Mouse (Mus musculus) forebrain, postnatal 0 days (tissue): ENCODE measurements at regions not wholly inside any gene's neighbourhood (a gene's known extent, or its start where the extent isn't known, plus 50 kb on each side); places are given as distances from the start of the nearest gene placed in this dataset.

Source experiments
- ATAC-seq: fragments of 200-750 bp; cut with Nextera tagmentation; 2 replicates; pipeline ENCODE4 v1.8.0; 2017; ENCODE audit warnings: mild to moderate bottlenecking, moderate library complexity
- DNase-seq: peaks from one replicate; pipeline ENCODE4 v3.0.0-alpha.2; 2015
- H3K27ac ChIP-seq: fragments of 300-500 bp; sonication (generic); 2 replicates; pipeline ENCODE4 v1.5.1; 2014; ENCODE audit warnings: low read depth, mild to moderate bottlenecking, antibody characterized with exemption, low read length, moderate library complexity, mixed read lengths
- H3K27me3 ChIP-seq: fragments of 300-500 bp; sonication (generic); 2 replicates; pipeline ENCODE4 v1.6.1; 2014; ENCODE audit warnings: mild to moderate bottlenecking, low read length, mixed read lengths; ENCODE audit not compliant: insufficient read depth
- H3K36me3 ChIP-seq: fragments of 300-500 bp; sonication (generic); 2 replicates; pipeline ENCODE4 v1.6.1; 2014; ENCODE audit warnings: mild to moderate bottlenecking, moderate library complexity; ENCODE audit not compliant: insufficient read depth
- H3K4me1 ChIP-seq: fragments of 300-500 bp; sonication (generic); 2 replicates; pipeline ENCODE4 v1.6.1; 2014; ENCODE audit warnings: antibody characterized with exemption; ENCODE audit not compliant: insufficient read depth
- H3K4me2 ChIP-seq: fragments of 300-500 bp; sonication (generic); 2 replicates; pipeline ENCODE4 v1.6.1; 2014; ENCODE audit warnings: low read depth, mild to moderate bottlenecking, moderate library complexity
- H3K4me3 ChIP-seq: fragments of 300-500 bp; sonication (generic); 2 replicates; pipeline ENCODE4 v1.5.1; 2014; ENCODE audit warnings: low read depth, low read length, mixed read lengths
- H3K9ac ChIP-seq: fragments of 300-500 bp; sonication (generic); 2 replicates; pipeline ENCODE4 v1.6.1; 2014; ENCODE audit warnings: mild to moderate bottlenecking
- H3K9me3 ChIP-seq: fragments of 300-500 bp; sonication (generic); 2 replicates; pipeline ENCODE4 v1.6.1; 2016; ENCODE audit warnings: low read length
- CTCF ChIP-seq: sonication (generic); IDR thresholded peaks from 2 replicates; pipeline ENCODE4 v1.5.1; 2016; ENCODE audit warnings: antibody characterized with exemption, control low read depth, low read depth
- WGBS: fragments of 180-500 bp; shearing (Covaris S2); extraction: QIAGEN DNeasy Blood & Tissue Kit; methylation state at CpG from one replicate; pipeline ENCODE4 v1.1.7; 2014; 5-methylcytosine and 5-hydroxymethylcytosine counted together

DNA sequence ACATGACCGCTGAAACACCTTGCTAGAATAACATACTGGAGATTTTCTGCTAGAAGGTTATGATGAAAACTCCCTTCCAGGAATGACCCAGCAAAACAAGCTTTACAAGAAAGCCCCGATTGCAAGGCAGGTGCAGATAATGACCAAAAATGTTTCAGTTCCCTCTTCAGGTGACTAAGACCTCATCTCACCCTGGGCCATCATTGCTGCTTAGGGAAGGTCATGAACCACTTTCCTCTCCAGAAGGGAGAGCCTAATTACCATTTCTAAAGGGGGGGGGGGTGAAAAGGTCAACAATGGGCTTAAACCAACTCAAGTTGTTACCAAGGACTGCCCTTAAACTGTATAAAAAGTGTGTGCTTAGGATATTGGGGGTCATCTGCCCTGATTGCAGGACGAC is 59.8 kb upstream of the Speer4c start:
- Histone ChIP-seq H3K9me3 (no peaks in the 10 kb centered on the region), H3K9ac (no peak overlapping the region), H3K27me3 (no peaks in the 10 kb centered on the region), H3K4me2 (no peak overlapping the region), H3K4me3 (no peak overlapping the region), H3K4me1 (no peaks in the 10 kb centered on the region), H3K27ac (no peak overlapping the region), H3K36me3 (no peaks in the 10 kb centered on the region)
- ATAC-seq (no peak), DNase-seq (no peak)
- 47% methylated on average over 3 of the region's 3 CpGs for WGBS
- TF ChIP-seq CTCF, result no peak

DNA sequence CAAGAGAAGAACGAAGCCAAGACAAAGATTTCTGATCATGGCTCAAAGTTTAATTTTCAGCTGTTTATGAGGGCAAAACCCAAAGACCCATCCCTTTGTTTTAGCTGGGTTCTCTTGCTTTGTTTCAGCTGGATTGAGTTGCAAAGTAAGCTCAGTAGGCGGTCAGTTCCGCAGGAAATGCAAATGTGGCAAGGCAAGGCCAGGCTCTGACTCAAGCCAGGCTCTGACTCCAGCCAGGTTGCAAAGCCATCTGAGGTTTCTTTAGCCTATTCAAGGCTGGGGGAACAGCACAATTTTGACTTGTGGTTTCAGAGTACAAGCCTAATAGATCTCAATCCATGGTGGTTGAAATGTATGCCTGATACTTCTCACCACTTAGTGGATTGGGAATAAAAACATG is 60.5 kb upstream of the Speer4c start:
- no peak for ATAC-seq
- no peaks in the 10 kb centered on the region for H3K9me3 ChIP-seq
- H3K36me3 ChIP-seq, result no peaks in the 10 kb centered on the region
- no peaks in the 10 kb centered on the region for H3K4me1 ChIP-seq
- no peak overlapping the region for H3K9ac ChIP-seq
- no peak overlapping the region for H3K4me2 ChIP-seq
- no peak for DNase-seq
- no peak overlapping the region for H3K27ac ChIP-seq
- WGBS, result 26% methylated on average over 3 of the region's 3 CpGs
- no peak for TF ChIP-seq CTCF
- no peaks in the 10 kb centered on the region for H3K27me3 ChIP-seq
- H3K4me3 ChIP-seq, result no peak overlapping the region

DNA sequence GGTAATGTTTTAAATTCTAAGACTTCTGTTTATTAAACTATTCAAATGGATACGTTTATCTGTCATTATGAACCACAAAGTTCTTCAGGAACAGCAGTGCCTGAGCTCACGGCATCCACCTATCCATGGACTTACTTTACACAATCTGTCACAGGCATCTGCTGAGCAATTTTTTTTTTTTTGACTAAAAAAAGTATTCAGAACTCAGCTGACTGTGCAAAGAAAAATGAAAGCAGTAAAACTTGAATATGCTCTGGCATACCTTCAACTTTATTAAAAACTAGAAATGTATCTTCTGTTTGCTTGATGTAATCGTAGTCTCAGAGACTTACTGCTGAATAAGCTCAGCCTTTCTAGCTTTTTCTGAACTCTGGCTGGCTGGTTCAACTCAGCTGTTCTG is 62.0 kb upstream of the Speer4c start:
- Histone ChIP-seq H3K27ac (no peak overlapping the region), H3K27me3 (no peaks in the 10 kb centered on the region), H3K4me1 (no peaks in the 10 kb centered on the region), H3K9me3 (no peaks in the 10 kb centered on the region), H3K4me2 (no peak overlapping the region), H3K9ac (no peak overlapping the region), H3K36me3 (no peaks in the 10 kb centered on the region), H3K4me3 (no peak overlapping the region)
- TF ChIP-seq CTCF, result no peak
- DNase-seq (no peak), ATAC-seq (no peak)
- 62% methylated on average over 3 of the region's 3 CpGs for WGBS

DNA sequence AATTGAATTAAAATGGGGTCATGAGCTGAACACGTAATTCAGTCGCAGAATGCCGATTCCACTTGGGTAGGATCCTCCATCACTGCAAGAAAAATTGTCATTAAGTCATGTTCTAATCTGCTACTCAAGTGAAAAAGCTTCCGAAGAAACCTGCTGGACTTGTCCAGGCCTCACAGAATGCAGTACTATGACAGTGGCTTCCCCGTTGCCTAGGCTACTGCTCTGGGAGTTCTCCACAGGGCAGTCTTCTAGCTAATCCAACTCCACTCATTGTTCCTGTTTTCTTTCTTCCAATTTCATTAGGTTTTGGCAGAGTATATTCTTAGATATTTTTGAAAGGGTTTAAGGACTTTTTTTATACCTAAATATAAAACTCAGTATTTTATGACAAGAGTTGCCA is 89.5 kb upstream of the Speer4c start:
- no peak overlapping the region for H3K27ac ChIP-seq
- 64% methylated on average over 5 of the region's 5 CpGs for WGBS
- DNase-seq (no peak), ATAC-seq (no peak)
- H3K9ac ChIP-seq, result no peak overlapping the region
- no peaks in the 10 kb centered on the region for H3K4me1 ChIP-seq
- H3K36me3 ChIP-seq, result no peaks in the 10 kb centered on the region
- no peak overlapping the region for H3K4me2 ChIP-seq
- no peak for TF ChIP-seq CTCF
- H3K4me3 ChIP-seq, result no peak overlapping the region
- H3K9me3 ChIP-seq, result no peaks in the 10 kb centered on the region
- H3K27me3 ChIP-seq, result no peaks in the 10 kb centered on the region

DNA sequence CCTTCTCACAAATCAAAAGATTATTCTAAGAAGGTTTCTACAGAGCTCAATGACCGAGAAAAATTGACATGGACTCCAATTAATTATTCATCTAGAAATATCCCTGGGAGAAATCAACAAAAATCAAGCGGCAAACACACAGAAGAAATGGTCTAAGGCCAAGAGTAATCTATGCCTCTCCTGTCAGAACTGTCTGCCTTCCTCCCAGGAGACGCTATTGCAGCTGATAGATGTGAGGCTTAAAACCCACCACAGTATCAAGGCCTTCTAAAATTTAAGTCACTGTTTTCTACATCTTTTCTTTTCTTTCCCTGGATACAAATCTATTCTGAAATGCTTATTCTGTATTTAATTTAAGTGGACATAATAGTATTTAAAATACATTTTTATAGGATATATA is 102.8 kb upstream of the Speer4c start:
- no peaks in the 10 kb centered on the region for H3K36me3 ChIP-seq
- no peak overlapping the region for H3K27ac ChIP-seq
- H3K4me2 ChIP-seq, result no peak overlapping the region
- no peaks in the 10 kb centered on the region for H3K9me3 ChIP-seq
- H3K4me1 ChIP-seq, result no peaks in the 10 kb centered on the region
- no peak for DNase-seq
- no peak overlapping the region for H3K9ac ChIP-seq
- WGBS, result 56% methylated on average over 3 of the region's 3 CpGs
- ATAC-seq, result no peak
- no peak overlapping the region for H3K4me3 ChIP-seq
- no peak for TF ChIP-seq CTCF
- no peaks in the 10 kb centered on the region for H3K27me3 ChIP-seq

DNA sequence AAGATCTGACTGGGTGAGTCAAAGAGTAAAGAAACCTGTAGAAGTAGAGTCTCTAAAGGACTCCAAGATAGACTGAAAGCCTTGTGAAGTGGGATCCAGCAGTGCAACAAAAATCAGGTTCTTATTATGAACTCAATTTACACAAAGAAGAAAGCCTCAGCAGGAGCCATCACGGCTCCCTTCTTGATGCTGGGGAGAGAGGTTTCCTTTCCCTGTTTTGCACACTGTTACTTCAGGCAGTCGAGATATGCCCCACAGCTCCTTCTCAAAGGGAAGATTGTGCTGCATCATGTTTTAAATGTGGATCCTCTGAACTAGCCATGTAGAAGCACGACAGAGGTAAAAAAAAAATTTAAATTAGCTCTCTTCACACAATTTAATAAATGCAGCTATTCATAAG is 103.3 kb upstream of the Speer4c start:
- Histone ChIP-seq H3K36me3 (no peaks in the 10 kb centered on the region), H3K9me3 (no peaks in the 10 kb centered on the region), H3K4me3 (no peak overlapping the region), H3K27me3 (no peaks in the 10 kb centered on the region), H3K27ac (no peak overlapping the region), H3K4me1 (no peaks in the 10 kb centered on the region), H3K4me2 (no peak overlapping the region), H3K9ac (no peak overlapping the region)
- no peak for TF ChIP-seq CTCF
- no peak for ATAC-seq
- DNase-seq, result no peak
- WGBS, result 8% methylated on average over 3 of the region's 3 CpGs

DNA sequence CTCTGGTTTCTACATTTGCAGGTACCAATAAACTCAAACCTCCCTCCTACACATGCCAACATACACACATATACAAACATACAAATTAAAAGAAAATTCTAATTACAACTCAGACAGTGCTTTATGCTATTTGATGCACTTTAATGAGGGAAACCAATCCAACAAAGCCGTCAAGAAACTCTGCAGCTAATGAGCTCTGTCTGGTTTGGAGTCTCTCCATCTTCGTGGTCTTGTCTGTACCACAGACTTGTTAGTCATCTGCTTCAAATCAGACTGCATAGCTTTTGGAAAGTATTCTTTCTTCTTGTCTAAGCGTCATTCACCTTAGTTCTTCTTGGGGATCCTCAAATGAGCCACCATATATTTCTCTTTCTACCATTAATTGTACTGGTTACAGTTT is 108.9 kb upstream of the Speer4c start:
- Histone ChIP-seq H3K4me3 (no peak overlapping the region), H3K4me1 (no peaks in the 10 kb centered on the region), H3K27ac (no peak overlapping the region), H3K9ac (no peak overlapping the region), H3K9me3 (no peaks in the 10 kb centered on the region), H3K4me2 (no peak overlapping the region), H3K27me3 (no peaks in the 10 kb centered on the region), H3K36me3 (no peaks in the 10 kb centered on the region)
- DNase-seq, result peak; percentile 47
- WGBS, result 50% methylated on average over 3 of the region's 3 CpGs
- TF ChIP-seq CTCF, result no peak
- ATAC-seq, result peak; percentile 47; the same call in 1 of the 2 replicates

DNA sequence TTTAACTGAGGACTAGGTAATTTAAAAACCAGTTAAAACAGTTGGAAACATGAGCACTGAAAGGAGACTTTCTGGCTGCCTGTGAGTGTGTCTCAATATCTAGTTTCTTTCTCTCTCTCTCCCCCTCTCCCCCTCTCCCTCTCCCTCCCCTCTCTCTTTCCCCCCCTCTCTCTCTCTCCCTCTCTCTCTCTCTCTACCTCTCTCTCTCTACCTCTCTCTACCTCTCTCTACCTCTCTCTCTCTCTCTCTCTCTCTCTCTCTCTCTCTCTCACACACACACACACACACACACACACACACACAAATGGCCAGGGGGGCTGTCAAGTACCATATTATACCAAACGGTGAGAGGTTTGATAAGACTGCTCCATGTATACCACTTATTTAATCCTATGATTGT is 103.0 kb upstream of the Cacna2d1 start:
- 78% methylated on average over 1 of the region's 1 CpGs for WGBS
- TF ChIP-seq CTCF, result no peak
- ATAC-seq, result no peak

More for the DNA sequence above, 103.0 kb upstream of the Cacna2d1 start:
- DNase-seq, result no peak
- Histone ChIP-seq H3K9me3 (no peaks in the 10 kb centered on the region), H3K27me3 (no peaks in the 10 kb centered on the region), H3K27ac (no peak overlapping the region), H3K4me3 (no peak overlapping the region), H3K9ac (no peak overlapping the region), H3K4me2 (no peak overlapping the region), H3K36me3 (no peaks in the 10 kb centered on the region), H3K4me1 (no peaks in the 10 kb centered on the region)
